Mouse (Mus musculus) forebrain, embryonic 12.5 days (tissue): ENCODE data around the gene Ccdc157. TPM values are rescaled to one million over a fixed set of nuclear protein-coding genes. Genes with fewer than 3 reads are reported as not detected.
A peak's percentile ranks its signal among the peaks of the same experiment; 100 is the strongest.
"Not testable (repeated sequence)": the region's sequence is repeated elsewhere in the genome, so short reads cannot be mapped to it uniquely, and the experiment has no call there.

ENCODE experiments used
- ATAC-seq: fragments of 200-750 bp; cut with Nextera tagmentation; 2 replicates; pipeline ENCODE4 v1.8.0; 2017; ENCODE audit warnings: moderate TSS enrichment; ENCODE audit not compliant: low FRiP score
- H3K27ac ChIP-seq: fragments of 300-500 bp; sonication (generic); 2 replicates; pipeline ENCODE4 v1.5.1; 2016; ENCODE audit warnings: mild to moderate bottlenecking
- H3K27me3 ChIP-seq: fragments of 300-500 bp; sonication (generic); 2 replicates; pipeline ENCODE4 v1.6.1; 2016; ENCODE audit warnings: mild to moderate bottlenecking
- H3K36me3 ChIP-seq: fragments of 300-500 bp; sonication (generic); replicated peaks from 2 replicates; pipeline ENCODE4 v1.6.1; 2016; ENCODE audit warnings: mild to moderate bottlenecking
- H3K4me1 ChIP-seq: fragments of 300-500 bp; sonication (generic); 2 replicates; pipeline ENCODE4 v1.6.1; 2016
- H3K4me2 ChIP-seq: fragments of 300-500 bp; sonication (generic); 2 replicates; pipeline ENCODE4 v1.6.1; 2016; ENCODE audit warnings: mild to moderate bottlenecking, moderate library complexity
- H3K4me3 ChIP-seq: fragments of 300-500 bp; sonication (generic); replicated peaks from 2 replicates; pipeline ENCODE4 v1.5.1; 2016; ENCODE audit warnings: mild to moderate bottlenecking
- H3K9ac ChIP-seq: fragments of 300-500 bp; sonication (generic); 2 replicates; pipeline ENCODE4 v1.6.1; 2016; ENCODE audit warnings: mild to moderate bottlenecking
- H3K9me3 ChIP-seq: fragments of 300-500 bp; sonication (generic); 2 replicates; pipeline ENCODE4 v1.6.1; 2016
- WGBS: fragments of 180-500 bp; shearing (Covaris S2); methylation state at CpG from one replicate; pipeline ENCODE4 v1.1.7; 2016; 5-methylcytosine and 5-hydroxymethylcytosine counted together
- polyA plus RNA-seq: library from polyadenylated mRNA; unstranded; fragments of >200 nt; fragmentation: Nextera tagmentation; extraction: Ambion mirVana; gene quantifications from 2 replicates; pipeline ENCODE4 v1.2.1, GENCODE M21; 2016

Gene Ccdc157
- polyA plus RNA-seq, 1 experiment from 2014 or later = 7.4 TPM

- Histone ChIP-seq H3K4me2 (no peak overlapping the region), H3K36me3 (peaks cover 69% of the 10 kb centered on the region), H3K9me3 (no peaks in the 10 kb centered on the region), H3K4me3 (no peak overlapping the region), H3K27ac (no peak overlapping the region), H3K4me1 (peaks cover 5% of the 10 kb centered on the region; the same call in 1 of the 2 replicates), H3K9ac (no peak overlapping the region), H3K27me3 (no peaks in the 10 kb centered on the region)
- 86% methylated on average over 4 of the region's 4 CpGs for WGBS
- ATAC-seq = no peak
Observed at GRCm38 (mm10) chr11:4142352-4142751, 17.7 kb downstream of the Ccdc157 start.

- peaks cover 74% of the 10 kb centered on the region for H3K36me3 ChIP-seq
- ATAC-seq = no peak
Observed at GRCm38 (mm10) chr11:4141505-4141904, 18.6 kb downstream of the Ccdc157 start.

GRCm38 (mm10) chr11:4138964-4139363 lies 21.1 kb downstream of the Ccdc157 start:
- Histone ChIP-seq H3K4me3 (no peak overlapping the region), H3K36me3 (peaks cover 67% of the 10 kb centered on the region), H3K27me3 (no peaks in the 10 kb centered on the region), H3K27ac (no peak overlapping the region), H3K4me2 (no peak overlapping the region), H3K9me3 (no peaks in the 10 kb centered on the region), H3K4me1 (peaks cover 23% of the 10 kb centered on the region), H3K9ac (no peak overlapping the region)
- WGBS = 85% methylated on average over 2 of the region's 2 CpGs
- ATAC-seq = no peak

More at GRCm38 (mm10) chr11:4141505-4141904, 18.6 kb downstream of the Ccdc157 start:
- H3K4me3 ChIP-seq = no peak overlapping the region
- H3K9ac ChIP-seq = no peak overlapping the region
- no peak overlapping the region for H3K27ac ChIP-seq
- H3K27me3 ChIP-seq = no peaks in the 10 kb centered on the region
- H3K9me3 ChIP-seq = no peaks in the 10 kb centered on the region
- peaks cover 13% of the 10 kb centered on the region for H3K4me1 ChIP-seq
- no peak overlapping the region for H3K4me2 ChIP-seq

- Histone ChIP-seq H3K4me2 (peak within 1 kb of the TSS; percentile 76), H3K4me1 (peaks cover 26% of the 10 kb centered on the region), H3K9me3 (peaks cover 3% of the 10 kb centered on the region; the same call in 1 of the 2 replicates), H3K9ac (peak within 1 kb of the TSS; percentile 97), H3K27ac (peak within 1 kb of the TSS; percentile 79), H3K36me3 (peaks cover 30% of the 10 kb centered on the region), H3K4me3 (peak within 1 kb of the TSS; percentile 88), H3K27me3 (no peaks in the 10 kb centered on the region)
- peak; percentile 95 for ATAC-seq
- 2% methylated on average over 65 of the region's 66 CpGs for WGBS
Observed at GRCm38 (mm10) chr11:4134986-4135935, 24.8 kb downstream of the Ccdc157 start, which contains the start of gene Rnf215. Rnf215 (plus strand) TSS chr11:4135202.

- peak overlapping the region; percentile 76; the same call in 1 of the 2 replicates for H3K4me2 ChIP-seq
- peaks cover 3% of the 10 kb centered on the region; the same call in 1 of the 2 replicates for H3K9me3 ChIP-seq
- no peaks in the 10 kb centered on the region for H3K27me3 ChIP-seq
- H3K4me3 ChIP-seq = no peak overlapping the region; the same call in 1 of the 2 replicates
- H3K4me1 ChIP-seq = peaks cover 26% of the 10 kb centered on the region
- no peak overlapping the region for H3K9ac ChIP-seq
- no peak overlapping the region for H3K27ac ChIP-seq
- ATAC-seq = no peak; the same call in 1 of the 2 replicates
- WGBS = 58% methylated on average over 6 of the region's 6 CpGs
- peaks cover 22% of the 10 kb centered on the region for H3K36me3 ChIP-seq
Observed at GRCm38 (mm10) chr11:4134400-4134799, 25.7 kb downstream of the Ccdc157 start.

GRCm38 (mm10) chr11:4133450-4133849 lies 26.6 kb downstream of the Ccdc157 start:
- no peak for ATAC-seq
- Histone ChIP-seq H3K4me1 (peaks cover 26% of the 10 kb centered on the region), H3K4me3 (no peak overlapping the region), H3K9me3 (peaks cover 3% of the 10 kb centered on the region; the same call in 1 of the 2 replicates), H3K4me2 (no peak overlapping the region), H3K36me3 (peaks cover 14% of the 10 kb centered on the region), H3K27ac (no peak overlapping the region), H3K9ac (no peak overlapping the region), H3K27me3 (no peaks in the 10 kb centered on the region)
- 57% methylated on average over 3 of the region's 3 CpGs for WGBS

GRCm38 (mm10) chr11:4128461-4128860 lies 31.6 kb downstream of the Ccdc157 start:
- not testable (repeated sequence) for H3K4me1 ChIP-seq, H3K36me3 ChIP-seq, H3K4me2 ChIP-seq, H3K27ac ChIP-seq, H3K4me3 ChIP-seq, ATAC-seq, H3K9ac ChIP-seq, H3K27me3 ChIP-seq
- WGBS = 94% methylated on average over 4 of the region's 4 CpGs
- peaks cover 19% of the 10 kb centered on the region; the same call in 1 of the 2 replicates for H3K9me3 ChIP-seq

GRCm38 (mm10) chr11:4127059-4127458 lies 33.0 kb downstream of the Ccdc157 start:
- 90% methylated on average over 1 of the region's 1 CpGs for WGBS
- peaks cover 4% of the 10 kb centered on the region; the same call in 1 of the 2 replicates for H3K27me3 ChIP-seq
- no peaks in the 10 kb centered on the region for H3K36me3 ChIP-seq
- H3K9ac ChIP-seq = no peak overlapping the region
- H3K4me2 ChIP-seq = no peak overlapping the region
- no peak for ATAC-seq
- H3K9me3 ChIP-seq = 0 out of 2 replicates have a peak, but pooled peaks cover 17% of the 10 kb centered on the region
- H3K4me3 ChIP-seq = no peak overlapping the region
- H3K27ac ChIP-seq = no peak overlapping the region
- 0 out of 2 replicates have a peak, but pooled peaks cover 3% of the 10 kb centered on the region for H3K4me1 ChIP-seq

GRCm38 (mm10) chr11:4123922-4124321 lies 36.2 kb downstream of the Ccdc157 start:
- WGBS = 65% methylated on average over 5 of the region's 5 CpGs
- ATAC-seq = no peak
- H3K4me1 ChIP-seq = peaks cover under 1% of the 10 kb centered on the region

GRCm38 (mm10) chr11:4122742-4123579 lies 37.1 kb downstream of the Ccdc157 start, which contains the start of gene Sec14l2:
Sec14l2 (minus strand) TSS chr11:4123415.
- Histone ChIP-seq H3K27ac (no peak within 1 kb of the TSS), H3K27me3 (peaks cover 27% of the 10 kb centered on the region), H3K4me2 (no peak within 1 kb of the TSS), H3K9ac (no peak within 1 kb of the TSS), H3K9me3 (0 out of 2 replicates have a peak, but pooled peaks cover 17% of the 10 kb centered on the region), H3K4me1 (peaks cover 8% of the 10 kb centered on the region), H3K4me3 (no peak within 1 kb of the TSS), H3K36me3 (no peaks in the 10 kb centered on the region)
- WGBS = 65% methylated on average over 10 of the region's 10 CpGs
- no peak for ATAC-seq

More at GRCm38 (mm10) chr11:4123922-4124321, 36.2 kb downstream of the Ccdc157 start:
- H3K4me3 ChIP-seq = no peak overlapping the region
- H3K9me3 ChIP-seq = 0 out of 2 replicates have a peak, but pooled peaks cover 17% of the 10 kb centered on the region
- peaks cover 24% of the 10 kb centered on the region for H3K27me3 ChIP-seq
- H3K4me2 ChIP-seq = no peak overlapping the region
- no peak overlapping the region for H3K9ac ChIP-seq
- no peak overlapping the region for H3K27ac ChIP-seq
- H3K36me3 ChIP-seq = no peaks in the 10 kb centered on the region

- Histone ChIP-seq H3K27me3 (peaks cover 34% of the 10 kb centered on the region), H3K9me3 (0 out of 2 replicates have a peak, but pooled peaks cover 17% of the 10 kb centered on the region), H3K4me1 (peaks cover 14% of the 10 kb centered on the region), H3K27ac (no peak overlapping the region), H3K9ac (no peak overlapping the region), H3K36me3 (no peaks in the 10 kb centered on the region), H3K4me3 (no peak overlapping the region), H3K4me2 (no peak overlapping the region)
- ATAC-seq = no peak
- WGBS = 83% methylated on average over 5 of the region's 5 CpGs
Observed at GRCm38 (mm10) chr11:4122226-4122625, 37.9 kb downstream of the Ccdc157 start.
